Mouse (Mus musculus) MEL (cell line): ENCODE data around the gene Trim46.
A peak's percentile ranks its signal among the peaks of the same experiment; 100 is the strongest.

ENCODE experiments used
- GATA1 ChIP-seq: IDR thresholded peaks from 2 replicates; pipeline ENCODE4 v1.6.1; 2011; ENCODE audit warnings: low read depth, low read length, improper control_type of control experiment
- HCFC1 ChIP-seq: IDR thresholded peaks from 2 replicates; pipeline ENCODE4 v1.6.1; 2012; ENCODE audit warnings: low read depth, mild to moderate bottlenecking, inconsistent platforms, low read length, improper control_type of control experiment, moderate library complexity
- MAX ChIP-seq: IDR thresholded peaks from 2 replicates; pipeline ENCODE4 v1.6.1; 2011; ENCODE audit warnings: low read length, improper control_type of control experiment
- TAL1 ChIP-seq: IDR thresholded peaks from 2 replicates; pipeline ENCODE4 v1.6.1; 2012; ENCODE audit warnings: mild to moderate bottlenecking, inconsistent platforms, low read length, moderate library complexity, mixed read lengths

- no peak for TF ChIP-seq GATA1
- no peak for TF ChIP-seq HCFC1
- TF ChIP-seq TAL1, result no peak
- TF ChIP-seq MAX, result peak; percentile 76
Measured at GRCm38 (mm10) chr3:89193853-89194252, 52.3 kb downstream of the Trim46 start.
